Mouse (Mus musculus) adrenal gland, adult (tissue): ENCODE data around the gene Slc6a19.

ENCODE experiments used
- DNase-seq, 2 experiments: peaks; one replicate each; pipeline ENCODE4 v3.0.0; 2022 to 2023; ENCODE audit warnings: low spot score in 1 of 2; ENCODE audit not compliant: inconsistent age in 2 of 2

Slc6a19 gene

DNA sequence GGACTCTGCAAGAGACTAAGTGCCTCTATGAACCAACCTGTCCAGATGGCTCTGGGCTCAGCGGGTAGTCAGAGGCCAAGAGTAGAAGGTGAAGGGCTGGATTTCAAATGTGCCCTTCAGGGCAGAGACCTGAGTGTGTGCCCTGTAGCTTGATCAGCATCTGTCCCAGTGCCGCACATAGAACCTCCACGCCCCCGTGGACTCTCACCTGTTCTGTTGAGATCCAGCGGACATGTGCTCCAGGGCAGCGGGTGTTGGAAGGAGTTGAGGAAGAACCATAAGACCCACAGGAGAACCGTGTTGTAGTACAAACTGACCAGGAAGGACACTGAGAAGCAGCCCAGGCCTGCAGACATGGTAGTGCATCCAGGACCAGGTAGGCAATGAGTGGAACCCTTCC, 29.5 kb downstream of the Slc6a19 start:
- no peak for DNase-seq

DNA sequence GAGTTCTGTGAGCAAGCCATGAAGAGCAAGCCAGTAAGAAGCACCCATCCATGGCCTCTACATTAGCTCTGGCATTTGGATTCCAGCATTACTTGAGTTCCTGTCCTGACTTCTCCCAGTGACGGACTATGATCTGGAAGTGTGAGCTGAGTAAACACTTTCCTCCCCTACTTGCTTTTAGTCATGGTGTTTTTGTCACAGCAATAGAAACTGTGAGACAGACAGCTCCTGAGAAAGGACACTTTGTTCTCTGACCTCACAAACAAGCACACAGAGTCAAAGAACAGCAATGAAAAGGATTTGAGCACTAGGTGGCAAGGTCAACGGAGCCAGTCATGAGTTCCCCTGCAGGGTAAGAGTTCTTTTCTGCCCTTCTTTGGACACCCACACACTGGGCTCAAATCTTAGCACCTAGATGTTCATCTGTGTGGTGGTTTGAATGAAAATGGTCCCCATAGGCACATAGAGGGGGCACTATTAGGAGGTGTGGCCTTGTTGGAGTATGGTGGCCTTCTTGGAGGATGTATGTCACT, 44.4 kb downstream of the Slc6a19 start:
- peak in 1 of 2 experiments; percentile 21 for DNase-seq

GRCm38 (mm10) chr13:73658953-73659352, 45.7 kb downstream of the Slc6a19 start:
- no peak for DNase-seq

GRCm38 (mm10) chr13:73654976-73655375, 49.7 kb downstream of the Slc6a19 start:
- DNase-seq = peak; percentile 44 to 87

DNA sequence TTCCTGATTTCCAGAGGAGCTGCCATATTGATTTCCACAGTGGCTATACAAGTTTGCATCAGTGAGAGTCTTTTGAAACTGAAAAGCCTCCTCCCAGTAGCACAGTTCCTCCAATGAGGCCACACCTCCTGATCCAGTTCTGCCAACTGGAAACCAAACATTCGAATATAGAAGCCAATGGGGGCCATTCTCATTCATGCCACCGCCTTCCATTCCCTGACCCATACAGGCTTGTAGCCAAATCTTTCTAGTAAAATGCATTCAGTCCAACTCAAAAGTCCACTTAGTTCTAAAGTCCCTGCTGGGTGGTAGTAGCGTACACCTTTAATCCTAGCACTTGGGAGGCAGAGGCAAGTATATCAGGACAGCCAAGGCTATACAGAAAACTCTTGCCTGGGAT, 51.4 kb downstream of the Slc6a19 start:
- DNase-seq = no peak

DNA sequence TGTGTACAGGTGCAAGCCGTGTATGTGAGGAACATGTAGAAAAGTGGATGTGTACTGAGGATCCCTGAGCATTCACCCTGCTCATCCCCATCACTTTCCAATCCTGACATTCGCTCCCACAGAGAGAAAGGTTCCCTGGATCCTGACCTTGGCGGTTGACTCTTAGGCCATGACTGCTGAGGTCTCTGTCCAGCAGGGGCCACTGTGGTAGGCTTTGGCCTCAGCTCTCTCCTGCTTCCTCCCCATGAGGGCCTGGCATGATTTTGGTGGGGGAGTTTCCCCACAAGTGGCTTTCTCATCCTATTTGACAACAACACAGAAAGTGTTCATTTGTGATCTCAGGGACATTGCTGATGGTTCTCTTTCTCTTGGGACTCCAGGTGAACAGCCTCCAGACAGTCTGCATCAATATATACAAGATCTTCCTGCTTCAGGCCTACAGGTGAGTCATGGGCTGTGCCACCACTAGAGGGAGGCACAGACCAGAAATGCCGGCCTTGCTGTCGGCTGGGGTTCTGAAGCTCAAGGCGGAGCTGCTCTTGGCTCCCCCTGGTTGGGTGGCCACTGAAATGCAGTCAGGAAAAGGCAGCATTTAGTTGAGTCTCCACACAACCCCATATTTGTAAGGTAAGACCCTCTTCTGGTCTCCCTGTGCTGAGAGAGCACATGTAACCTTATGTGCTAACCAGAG, 58.1 kb downstream of the Slc6a19 start:
- DNase-seq = peak; percentile 57 to 81

DNA sequence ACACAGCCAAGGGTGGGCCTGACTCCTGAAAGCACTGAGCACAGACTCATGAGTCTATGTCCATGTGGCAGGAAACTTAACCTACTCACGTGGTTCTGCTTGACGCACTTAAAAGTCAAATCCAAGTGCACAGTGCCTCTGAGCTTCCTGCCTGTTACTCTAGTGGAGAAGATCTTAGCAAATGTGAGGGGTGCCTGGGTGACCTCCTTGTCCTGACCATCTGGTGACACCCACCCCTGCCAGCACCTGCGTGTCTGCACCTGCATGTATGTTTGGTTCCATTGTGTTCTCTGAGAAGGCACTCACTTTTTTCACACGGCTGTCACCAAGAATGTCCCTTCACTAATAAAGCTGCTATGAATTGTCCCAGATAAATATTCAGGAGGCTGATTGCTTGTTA, 63.4 kb downstream of the Slc6a19 start:
- no peak for DNase-seq

GRCm38 (mm10) chr13:73637826-73638225, 66.8 kb downstream of the Slc6a19 start:
- DNase-seq = no peak

- DNase-seq = no peak
Measured at GRCm38 (mm10) chr13:73631837-73632236, 72.8 kb downstream of the Slc6a19 start.
